Mouse (Mus musculus) G1E (cell line): ENCODE data around the gene Hipk2.

Experiments used
- CTCF ChIP-seq: IDR thresholded peaks from 2 replicates; pipeline ENCODE4 v1.5.1; 2012; ENCODE audit warnings: low read depth, low read length, inconsistent platforms, mixed read lengths
- GATA2 ChIP-seq: IDR thresholded peaks from 2 replicates; pipeline ENCODE4 v1.6.1; 2012; ENCODE audit warnings: low read depth, low read length, inconsistent platforms, borderline replicate concordance
- POLR2AphosphoS5 ChIP-seq: IDR thresholded peaks from 2 replicates; pipeline ENCODE4 v1.6.1; 2012; ENCODE audit warnings: low read depth, low read length, inconsistent platforms; ENCODE audit not compliant: insufficient replicate concordance
- TAL1 ChIP-seq: conservative IDR thresholded peaks from 2 replicates; pipeline ENCODE4 v1.6.1; 2012; ENCODE audit warnings: low read depth, low read length, inconsistent platforms, mixed read lengths

- no peak for TF ChIP-seq CTCF
- TF ChIP-seq GATA2: no peak
- TF ChIP-seq TAL1: no peak
- TF ChIP-seq POLR2AphosphoS5: no peak
These were observed 64.4 kb downstream of the Hipk2 start for GRCm38 (mm10) chr6:38811459-38812145.
